Mouse (Mus musculus): ENCODE results near the gene Hist1h3e. TPM values are rescaled to one million over a fixed set of nuclear protein-coding genes. Genes with fewer than 3 reads are reported as not detected.

Hist1h3e gene
- total RNA-seq, 2 experiments from 2014 or later, result 65.0 to 81.2 TPM

DNA sequence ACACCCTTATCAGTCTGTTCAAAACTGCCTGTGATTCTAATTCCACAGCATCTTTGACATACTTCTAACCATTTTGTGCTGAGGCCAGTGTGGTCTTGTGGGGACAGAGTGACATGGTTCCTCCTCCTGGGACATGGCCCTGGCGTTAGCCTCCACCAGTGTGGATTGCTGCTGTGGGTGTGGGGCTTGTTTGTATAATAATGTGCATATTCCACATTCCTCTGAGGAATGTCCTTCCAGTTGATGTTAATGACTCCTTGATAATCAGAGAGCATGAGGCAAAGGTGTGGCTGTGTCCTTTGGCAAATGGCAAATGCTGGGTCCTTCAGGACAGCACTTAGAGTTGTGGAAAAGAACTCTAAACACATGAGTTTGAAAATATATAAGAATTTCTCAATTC, 48.7 kb downstream of the Hist1h3e start:
- intact Hi-C loops (cut with DNase I), result no loop called here
- no peak for DNase-seq (ENCODE audit: extremely low spot score in 1 of 2, low spot score in 2 of 2)

Small RNAs within 50 kb of the gene (microRNA-seq; reads per million reads assigned to microRNA genes)
- gene Gm44297, result not detected
- not detected for gene Gm44359
- gene Gm44394, result not detected
- 1.1 reads per million for gene n-TStga1

Other genes with a start within 250 kb of the Hist1h3e start
- 10 to 100 TPM; 38.1 to 40.8 TPM for gene Zfp322a, start 193.2 kb downstream of the Hist1h3e start, total RNA-seq (2021)
- 1 to 10 TPM; 6.3 to 6.5 TPM for gene Abt1, start 138.5 kb downstream of the Hist1h3e start, total RNA-seq (2021)
- not detected for gene Btn1a1, start 96.5 kb downstream of the Hist1h3e start, total RNA-seq (2021)
- gene Btn2a2, start 73.5 kb downstream of the Hist1h3e start, total RNA-seq (2021), result under 1 TPM; 0.75 to 0.88 TPM
- gene Hist1h4h, start 31.3 kb downstream of the Hist1h3e start, total RNA-seq (2021), result 100 to 1,000 TPM; 265 to 270 TPM
- 10 to 100 TPM; 27.0 to 28.3 TPM for gene Hist1h2af, start 28.5 kb downstream of the Hist1h3e start, total RNA-seq (2021)
- 10 to 100 TPM in 1 of 2 experiments, 1 to 10 TPM in 1; 9.7 to 10.4 TPM for gene Hist1h3g, start 26.9 kb downstream of the Hist1h3e start, total RNA-seq (2021)
- gene Hist1h2bh, start 19.0 kb downstream of the Hist1h3e start, total RNA-seq (2021), result 1 to 10 TPM; 1.4 to 1.7 TPM
- gene Hist1h3f, start 18.3 kb downstream of the Hist1h3e start, total RNA-seq (2021), result 10 to 100 TPM; 22.6 to 23.0 TPM
- 100 to 1,000 TPM; 148 to 159 TPM for gene Hist1h4f, start 10.7 kb downstream of the Hist1h3e start, total RNA-seq (2021)
- 1 to 10 TPM; 4.5 to 5.3 TPM for gene Hist1h1d, start 9.1 kb downstream of the Hist1h3e start, total RNA-seq (2021)
- 10 to 100 TPM in 1 of 2 experiments, 1 to 10 TPM in 1; 9.5 to 14.3 TPM for gene Hist1h2ae, start 8.9 kb upstream of the Hist1h3e start, total RNA-seq (2021)
- gene Hist1h2bg, start 9.0 kb upstream of the Hist1h3e start, total RNA-seq (2021), result 100 to 1,000 TPM in 1 of 2 experiments, 10 to 100 TPM in 1; 94.0 to 103 TPM
- 10 to 100 TPM; 38.1 to 39.3 TPM for gene Hist1h2bf, start 11.8 kb upstream of the Hist1h3e start, total RNA-seq (2021)
- 1 to 10 TPM; 5.8 to 9.4 TPM for gene Hist1h2ad, start 12.0 kb upstream of the Hist1h3e start, total RNA-seq (2021)
- 1 to 10 TPM; 8.4 to 9.1 TPM for gene Hist1h3d, start 13.4 kb upstream of the Hist1h3e start, total RNA-seq (2021)
- gene Hist1h4d, start 19.2 kb upstream of the Hist1h3e start, total RNA-seq (2021), result 100 to 1,000 TPM; 134 to 145 TPM
- 1 to 10 TPM; 6.8 to 7.2 TPM for gene Hist1h2be, start 58.8 kb upstream of the Hist1h3e start, total RNA-seq (2021)
- 10 to 100 TPM; 62.5 to 68.0 TPM for gene Hist1h1e, start 60.2 kb upstream of the Hist1h3e start, total RNA-seq (2021)
- gene Hist1h2ac, start 121.6 kb upstream of the Hist1h3e start, total RNA-seq (2021), result 1 to 10 TPM; 2.4 to 2.9 TPM
- 10 to 100 TPM; 17.4 to 21.2 TPM for gene Hist1h2bc, start 121.8 kb upstream of the Hist1h3e start, total RNA-seq (2021)
- gene Hist1h1t, start 133.4 kb upstream of the Hist1h3e start, total RNA-seq (2021), result not detected
- gene Hist1h4c, start 136.1 kb upstream of the Hist1h3e start, total RNA-seq (2021), result 100 to 1,000 TPM in 1 of 2 experiments, 10 to 100 TPM in 1; 94.0 to 104 TPM
- 1 to 10 TPM; 2.0 to 2.5 TPM for gene Hfe, start 148.5 kb upstream of the Hist1h3e start, total RNA-seq (2021)
- gene Hist1h1c, start 176.4 kb upstream of the Hist1h3e start, total RNA-seq (2021), result 10 to 100 TPM; 75.9 to 81.0 TPM
- 10 to 100 TPM; 13.2 to 15.0 TPM for gene Hist1h3c, start 183.2 kb upstream of the Hist1h3e start, total RNA-seq (2021)
- gene Hist1h2bb, start 184.4 kb upstream of the Hist1h3e start, total RNA-seq (2021), result 10 to 100 TPM; 25.4 to 26.6 TPM
- gene Hist1h2ab, start 188.8 kb upstream of the Hist1h3e start, total RNA-seq (2021), result 10 to 100 TPM; 43.9 to 44.2 TPM
- gene Hist1h3b, start 189.9 kb upstream of the Hist1h3e start, total RNA-seq (2021), result 10 to 100 TPM; 37.4 to 47.0 TPM
- gene Hist1h4b, start 194.6 kb upstream of the Hist1h3e start, total RNA-seq (2021), result 10 to 100 TPM; 79.7 to 80.1 TPM
- gene Hist1h4a, start 198.9 kb upstream of the Hist1h3e start, total RNA-seq (2021), result 10 to 100 TPM; 77.4 to 83.3 TPM
- 10 to 100 TPM; 53.3 to 58.4 TPM for gene Hist1h3a, start 200.0 kb upstream of the Hist1h3e start, total RNA-seq (2021)
- gene Hist1h1a, start 201.3 kb upstream of the Hist1h3e start, total RNA-seq (2021), result 10 to 100 TPM; 32.9 to 36.8 TPM
- under 1 TPM; 0.36 to 0.54 TPM for gene Trim38, start 207.5 kb upstream of the Hist1h3e start, total RNA-seq (2021)
- not detected for gene Slc17a2, start 244.6 kb upstream of the Hist1h3e start, total RNA-seq (2021)

Data from left cerebral cortex, postnatal 10 days (tissue).